8 mouse cellular contexts compared by ENCODE assay signal in the genomic region with DNA sequence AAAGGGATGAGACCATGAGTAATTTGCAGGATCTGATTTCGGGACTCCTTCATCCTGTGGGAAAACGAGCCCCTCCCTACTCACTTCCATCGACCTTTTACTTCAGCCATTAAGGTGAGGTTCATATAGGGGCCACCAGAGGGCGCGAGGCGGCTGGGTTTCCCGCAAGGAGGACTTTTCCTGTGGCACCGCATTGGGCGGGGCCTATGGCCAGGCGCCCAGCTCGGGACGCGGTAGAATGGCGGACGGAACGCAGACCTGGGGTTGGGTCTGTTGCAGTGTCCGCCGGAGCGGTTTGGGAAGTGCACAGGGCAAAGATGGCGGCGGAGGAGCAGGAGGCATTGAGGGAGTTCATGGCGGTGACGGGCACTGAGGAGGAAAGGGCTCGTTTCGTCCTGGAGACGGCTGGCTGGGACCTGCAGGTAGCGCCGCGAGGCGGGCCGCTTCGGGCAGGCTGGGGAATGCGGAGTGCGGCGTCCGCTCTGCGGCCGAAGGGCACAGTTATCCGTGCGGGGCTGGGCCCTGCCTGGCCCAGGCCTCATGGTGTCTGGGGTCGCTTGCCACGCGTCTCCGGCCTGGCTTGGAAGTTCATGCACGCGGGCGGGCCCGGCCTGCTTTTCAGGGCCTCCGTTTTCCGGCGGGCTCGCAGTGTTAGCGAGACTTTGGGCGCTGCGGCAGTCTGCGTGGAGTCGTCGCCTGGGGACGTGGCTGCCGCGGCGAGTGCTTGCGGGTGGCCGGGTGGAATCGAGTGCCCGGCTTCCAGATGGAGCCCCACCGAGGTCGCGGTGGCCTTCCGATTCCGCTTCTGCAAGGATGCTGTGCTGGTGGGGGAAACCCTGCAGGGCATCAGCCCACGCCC.
DNase-seq lines count a peak whose midpoint lies in the region; ATAC-seq lines count a peak whose summit lies in the region.
"Not testable (repeated sequence)": the region's sequence is repeated elsewhere in the genome, so short reads cannot be mapped to it uniquely, and the experiment has no call there.

No protein-coding gene starts in this region.

- 11% methylated on average over 65 of the region's 72 CpGs for WGBS in hindbrain, embryonic 15.5 days

- not testable (repeated sequence) for H3K9me3 ChIP-seq in hindbrain, embryonic 15.5 days

- ATAC-seq in hindbrain, embryonic 15.5 days (ENCODE audit: low FRiP score, low read depth), result peak; percentile 100

- peak overlapping the region; percentile 71 for H3K9ac ChIP-seq in hindbrain, embryonic 15.5 days

- DNase-seq in T-cell, adult 2 months (ENCODE audit: low spot score), result peak; percentile 98
- DNase-seq in cerebellum, postnatal 36 days, result peak; percentile 100
- peak; percentile 100 for DNase-seq in frontal cortex, postnatal 36 days (ENCODE audit: low spot score in 2 of 2)
- peak; percentile 100 for DNase-seq in left cerebral cortex, adult 11 months (ENCODE audit: low spot score)
- DNase-seq in lung, postnatal 4 days, result peak; percentile 99 to 100
- peak; percentile 92 for DNase-seq in retina, postnatal 7 days (ENCODE audit: low read depth, low spot score)
- DNase-seq in urinary bladder, adult 2 months (ENCODE audit: low spot score), result peak; percentile 100

- not testable (repeated sequence) for H3K36me3 ChIP-seq in hindbrain, embryonic 15.5 days

- not testable (repeated sequence) for H3K4me1 ChIP-seq in hindbrain, embryonic 15.5 days (replicated peaks)

- H3K4me3 ChIP-seq in hindbrain, embryonic 15.5 days, result peak overlapping the region; percentile 52

- H3K27me3 ChIP-seq in hindbrain, embryonic 15.5 days, result not testable (repeated sequence)

- peak overlapping the region; percentile 46 for H3K4me2 ChIP-seq in hindbrain, embryonic 15.5 days

- peak overlapping the region; percentile 82 for H3K27ac ChIP-seq in hindbrain, embryonic 15.5 days (replicated peaks)

Comparison
In these comparisons a context has a peak if more than half of its experiments do, and no peak if none do; other contexts are left out.
1. Peak in every context shown above with its lines: DNase-seq, ATAC-seq, H3K4me3 ChIP-seq and H3K27ac ChIP-seq.